Mouse (Mus musculus): ENCODE results near the gene Dscaml1. TPM values are rescaled to one million over a fixed set of nuclear protein-coding genes. Genes with fewer than 3 reads are reported as not detected.
A peak's percentile ranks its signal among the peaks of the same experiment; 100 is the strongest.

The Dscaml1 gene
- polyA plus RNA-seq, 1 experiment from 2014 or later: 10.8 TPM

DNA sequence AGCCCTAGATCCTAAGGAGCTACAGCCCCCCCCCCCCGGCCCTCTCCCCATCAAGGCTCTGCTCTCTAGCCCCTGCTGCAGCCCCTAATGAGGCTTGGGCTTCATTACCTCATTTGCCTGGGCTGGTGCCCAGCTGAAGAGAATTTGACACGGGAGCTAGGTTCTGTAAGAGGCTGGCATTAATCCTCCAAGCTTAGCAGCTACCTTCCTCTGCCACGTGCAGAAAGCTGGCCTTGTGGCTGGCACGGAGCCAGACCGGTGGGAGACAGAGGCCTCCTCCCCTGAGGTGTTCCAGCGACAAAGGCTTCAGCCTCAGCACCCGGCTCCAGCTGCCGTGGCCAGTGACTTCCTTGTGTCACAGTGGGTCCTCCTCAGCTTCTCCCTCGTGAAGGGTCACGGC lies 206.1 kb downstream of the Dscaml1 start:
- Histone ChIP-seq H3K36me3 (ENCODE audit: control insufficient read depth, insufficient read depth, low read length) (no peaks in the 10 kb centered on the region), H3K4me3 (ENCODE audit: low read length) (no peak overlapping the region), H3K4me2 (ENCODE audit: low read length) (no peak overlapping the region), H3K9ac (ENCODE audit: low read depth, low read length) (peak overlapping the region; percentile 25; the same call in 1 of the 2 replicates), H3K27ac (ENCODE audit: low read depth, low read length) (peak overlapping the region; percentile 68), H3K27me3 (replicated peaks; ENCODE audit: control insufficient read depth, insufficient read depth, low read length) (no peaks in the 10 kb centered on the region), H3K4me1 (ENCODE audit: control insufficient read depth, insufficient read depth, low read depth, low read length) (peaks cover 16% of the 10 kb centered on the region), H3K9me3 (ENCODE audit: control insufficient read depth, low read length) (no peaks in the 10 kb centered on the region)
- WGBS: 14% methylated on average over 10 of the region's 10 CpGs
- peak; percentile 80 for ATAC-seq

DNA sequence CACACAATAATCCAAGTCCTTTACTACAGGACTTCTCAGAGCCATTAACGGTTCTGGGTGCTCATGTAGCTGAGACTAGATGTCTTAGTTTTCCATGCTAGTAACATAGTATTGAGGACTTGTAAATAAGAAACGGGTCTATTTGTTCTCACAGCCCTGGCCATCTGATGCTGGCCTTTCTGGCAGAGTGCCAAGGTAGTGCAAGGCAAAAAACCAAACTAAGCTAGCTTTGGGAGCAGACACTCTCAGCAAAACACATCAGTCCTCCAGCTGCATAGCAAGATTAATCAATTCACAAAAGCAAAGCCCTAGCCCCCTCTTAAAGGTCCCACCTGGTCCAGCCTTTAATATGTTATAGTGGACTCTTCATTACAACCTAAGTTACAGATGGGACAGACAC lies 206.6 kb downstream of the Dscaml1 start:
- Histone ChIP-seq H3K27me3 (replicated peaks; ENCODE audit: control insufficient read depth, insufficient read depth, low read length) (no peaks in the 10 kb centered on the region), H3K4me1 (ENCODE audit: control insufficient read depth, insufficient read depth, low read depth, low read length) (peaks cover 16% of the 10 kb centered on the region), H3K27ac (ENCODE audit: low read depth, low read length) (peak overlapping the region; percentile 68), H3K9ac (ENCODE audit: low read depth, low read length) (no peak overlapping the region), H3K36me3 (ENCODE audit: control insufficient read depth, insufficient read depth, low read length) (no peaks in the 10 kb centered on the region), H3K9me3 (ENCODE audit: control insufficient read depth, low read length) (no peaks in the 10 kb centered on the region), H3K4me3 (ENCODE audit: low read length) (no peak overlapping the region), H3K4me2 (ENCODE audit: low read length) (no peak overlapping the region)
- ATAC-seq: no peak
- 27% methylated on average over 2 of the region's 2 CpGs for WGBS

DNA sequence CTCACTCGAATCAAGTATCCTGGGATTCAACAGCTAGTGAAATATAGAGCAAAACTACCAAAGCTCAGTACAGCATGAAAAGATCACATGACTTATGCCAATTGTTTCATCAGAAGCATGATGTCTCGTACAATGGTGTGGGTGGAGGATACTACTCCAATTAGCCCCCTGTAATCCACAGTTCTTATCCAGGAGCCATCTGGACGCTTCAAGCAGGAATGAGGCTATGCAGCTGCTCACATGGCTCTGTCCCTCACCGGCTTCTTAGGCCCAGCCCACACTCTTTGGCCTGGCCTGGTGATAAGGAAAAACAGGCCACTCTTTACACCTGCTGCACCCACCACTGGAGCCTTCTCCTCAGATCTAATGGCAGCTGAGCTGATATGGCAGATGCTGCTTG lies 208.6 kb downstream of the Dscaml1 start:
- no peak overlapping the region; the same call in 1 of the 2 replicates for H3K27ac ChIP-seq (ENCODE audit: low read depth, low read length)
- WGBS: 51% methylated on average over 4 of the region's 4 CpGs

DNA sequence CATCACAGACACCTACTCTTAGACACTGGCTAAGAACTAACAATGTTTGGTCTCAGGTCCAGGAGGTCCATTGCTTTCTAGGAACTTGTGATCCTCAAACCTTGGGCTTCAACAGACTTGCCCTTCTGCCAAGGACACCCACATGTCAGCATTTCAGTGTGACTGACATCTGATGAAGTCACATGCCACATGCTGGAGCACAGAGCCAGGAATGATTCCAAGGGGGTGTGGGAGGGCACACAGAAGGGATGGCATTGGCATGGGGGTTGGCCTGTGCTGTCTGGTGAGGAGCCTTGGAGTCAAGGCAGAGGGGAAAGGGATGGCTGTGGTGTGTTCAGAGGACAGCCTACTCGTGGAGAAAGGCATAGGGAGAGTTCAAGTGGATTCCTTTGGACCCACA lies 210.9 kb downstream of the Dscaml1 start:
- Histone ChIP-seq H3K9me3 (ENCODE audit: control insufficient read depth, low read length) (no peaks in the 10 kb centered on the region; the same call in 1 of the 2 replicates), H3K4me3 (ENCODE audit: low read length) (no peak overlapping the region), H3K27me3 (replicated peaks; ENCODE audit: control insufficient read depth, insufficient read depth, low read length) (no peaks in the 10 kb centered on the region), H3K27ac (ENCODE audit: low read depth, low read length) (no peak overlapping the region), H3K36me3 (ENCODE audit: control insufficient read depth, insufficient read depth, low read length) (no peaks in the 10 kb centered on the region), H3K9ac (ENCODE audit: low read depth, low read length) (no peak overlapping the region), H3K4me2 (ENCODE audit: low read length) (no peak overlapping the region), H3K4me1 (ENCODE audit: control insufficient read depth, insufficient read depth, low read depth, low read length) (peaks cover 10% of the 10 kb centered on the region)
- no peak for ATAC-seq
- 70% methylated on average over 1 of the region's 1 CpGs for WGBS

More for the DNA sequence above, 208.6 kb downstream of the Dscaml1 start:
- Histone ChIP-seq H3K4me2 (ENCODE audit: low read length) (no peak overlapping the region), H3K27me3 (replicated peaks; ENCODE audit: control insufficient read depth, insufficient read depth, low read length) (no peaks in the 10 kb centered on the region), H3K4me3 (ENCODE audit: low read length) (no peak overlapping the region), H3K9me3 (ENCODE audit: control insufficient read depth, low read length) (no peaks in the 10 kb centered on the region; the same call in 1 of the 2 replicates), H3K9ac (ENCODE audit: low read depth, low read length) (no peak overlapping the region), H3K4me1 (ENCODE audit: control insufficient read depth, insufficient read depth, low read depth, low read length) (peaks cover 16% of the 10 kb centered on the region), H3K36me3 (ENCODE audit: control insufficient read depth, insufficient read depth, low read length) (no peaks in the 10 kb centered on the region)
- no peak for ATAC-seq

DNA sequence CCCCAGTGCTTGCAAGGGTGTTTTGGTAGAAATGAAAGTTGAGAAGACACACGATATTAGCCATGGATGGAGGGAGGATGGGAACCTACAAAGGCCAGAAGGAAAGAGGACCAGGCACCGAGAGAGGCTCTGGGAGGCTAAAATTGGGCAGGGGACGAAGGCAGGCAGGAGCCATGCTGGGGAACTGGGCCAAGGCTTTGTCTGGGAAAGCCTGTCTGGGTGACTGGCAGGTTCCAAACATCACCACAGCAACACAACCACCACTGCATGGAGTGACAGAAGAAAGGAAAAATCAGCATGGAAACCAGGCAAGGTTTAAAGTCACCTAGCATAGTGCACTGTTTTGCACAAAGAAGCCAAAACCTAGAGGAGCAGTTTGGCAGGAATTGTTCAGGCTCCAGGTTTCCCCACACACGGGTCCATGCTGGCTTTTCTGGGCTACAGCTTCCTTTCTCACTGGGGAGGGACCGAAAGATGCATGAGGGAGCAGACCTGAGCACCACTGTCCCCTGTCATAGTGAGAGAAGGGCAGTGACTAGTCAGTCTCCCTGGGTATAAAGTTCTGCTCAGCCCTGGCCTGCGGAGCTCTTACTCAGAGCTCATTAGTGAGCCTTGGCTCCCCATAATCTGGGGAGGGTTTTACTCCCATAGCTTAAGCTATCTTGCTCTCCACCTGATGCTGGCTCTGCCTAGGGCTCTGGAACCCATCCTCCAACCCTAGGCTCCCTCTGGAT lies 211.9 kb downstream of the Dscaml1 start:
- WGBS: 51% methylated on average over 6 of the region's 6 CpGs
- no peak overlapping the region for H3K27ac ChIP-seq (ENCODE audit: low read depth, low read length)
- H3K4me3 ChIP-seq (ENCODE audit: low read length): no peak overlapping the region
- no peak overlapping the region for H3K4me2 ChIP-seq (ENCODE audit: low read length)
- peak; percentile 54 for ATAC-seq
- H3K4me1 ChIP-seq (ENCODE audit: control insufficient read depth, insufficient read depth, low read depth, low read length): peaks cover 2% of the 10 kb centered on the region; the same call in 1 of the 2 replicates
- H3K36me3 ChIP-seq (ENCODE audit: control insufficient read depth, insufficient read depth, low read length): no peaks in the 10 kb centered on the region
- no peak overlapping the region for H3K9ac ChIP-seq (ENCODE audit: low read depth, low read length)
- H3K27me3 ChIP-seq (replicated peaks; ENCODE audit: control insufficient read depth, insufficient read depth, low read length): no peaks in the 10 kb centered on the region
- no peaks in the 10 kb centered on the region; the same call in 1 of the 2 replicates for H3K9me3 ChIP-seq (ENCODE audit: control insufficient read depth, low read length)

DNA sequence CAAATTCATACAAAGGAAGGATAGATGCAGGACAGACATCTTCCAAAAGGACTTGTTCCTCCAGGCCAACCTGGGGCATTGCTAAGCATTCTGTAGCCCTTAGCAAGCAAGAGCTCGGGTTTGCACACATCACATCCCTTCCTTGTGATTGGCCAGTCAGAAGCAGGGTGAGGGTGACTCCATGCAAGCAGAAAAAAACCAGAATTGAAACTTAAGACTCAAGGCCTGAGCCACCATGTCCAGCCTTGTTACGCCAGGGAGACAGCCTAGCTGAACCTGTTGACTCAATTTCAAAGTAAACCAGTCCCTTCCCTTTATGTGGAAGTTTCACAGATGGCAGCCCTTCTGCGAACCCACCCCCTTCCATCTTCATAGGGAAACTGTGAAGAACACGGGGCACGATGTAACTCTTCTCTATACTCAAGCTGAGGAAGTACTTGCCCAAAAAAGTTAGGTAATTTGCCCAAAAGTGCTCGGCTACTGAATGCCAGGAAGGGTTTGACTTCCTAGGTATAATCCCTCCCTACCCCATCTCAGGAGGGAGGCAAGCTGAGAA lies 218.5 kb downstream of the Dscaml1 start:
- ATAC-seq: no peak
- Histone ChIP-seq H3K9me3 (ENCODE audit: control insufficient read depth, low read length) (no peaks in the 10 kb centered on the region), H3K27ac (ENCODE audit: low read depth, low read length) (no peak overlapping the region), H3K36me3 (ENCODE audit: control insufficient read depth, insufficient read depth, low read length) (no peaks in the 10 kb centered on the region), H3K27me3 (replicated peaks; ENCODE audit: control insufficient read depth, insufficient read depth, low read length) (no peaks in the 10 kb centered on the region), H3K4me2 (ENCODE audit: low read length) (no peak overlapping the region), H3K4me3 (ENCODE audit: low read length) (no peak overlapping the region), H3K4me1 (ENCODE audit: control insufficient read depth, insufficient read depth, low read depth, low read length) (no peaks in the 10 kb centered on the region; the same call in 1 of the 2 replicates), H3K9ac (ENCODE audit: low read depth, low read length) (no peak overlapping the region)
- 78% methylated on average over 6 of the region's 6 CpGs for WGBS

DNA sequence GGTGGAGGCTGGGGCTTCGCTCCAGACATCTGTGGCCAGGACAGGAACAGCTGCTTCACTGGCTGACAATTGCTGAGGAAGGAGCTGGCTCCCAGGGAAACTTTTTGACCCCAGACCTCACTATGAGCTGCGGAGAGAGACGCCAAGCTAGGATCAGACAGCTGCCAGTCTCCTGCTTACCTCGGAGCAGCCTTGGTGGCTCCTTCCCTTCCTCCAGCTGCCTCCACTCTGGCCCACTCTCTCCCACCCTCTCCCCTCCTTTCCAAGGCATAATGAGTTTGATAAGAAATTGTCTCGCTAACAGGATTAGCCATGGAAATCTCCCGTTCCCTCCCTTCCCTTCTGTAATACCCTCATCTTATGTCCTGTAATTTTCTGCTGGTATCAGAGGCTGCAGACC lies 219.1 kb downstream of the Dscaml1 start:
- no peaks in the 10 kb centered on the region; the same call in 1 of the 2 replicates for H3K4me1 ChIP-seq (ENCODE audit: control insufficient read depth, insufficient read depth, low read depth, low read length)
- WGBS: 37% methylated on average over 6 of the region's 6 CpGs
- H3K9ac ChIP-seq (ENCODE audit: low read depth, low read length): no peak overlapping the region
- H3K4me2 ChIP-seq (ENCODE audit: low read length): no peak overlapping the region
- H3K27me3 ChIP-seq (replicated peaks; ENCODE audit: control insufficient read depth, insufficient read depth, low read length): no peaks in the 10 kb centered on the region
- no peak for ATAC-seq
- no peak overlapping the region for H3K4me3 ChIP-seq (ENCODE audit: low read length)
- H3K36me3 ChIP-seq (ENCODE audit: control insufficient read depth, insufficient read depth, low read length): no peaks in the 10 kb centered on the region
- H3K27ac ChIP-seq (ENCODE audit: low read depth, low read length): no peak overlapping the region
- H3K9me3 ChIP-seq (ENCODE audit: control insufficient read depth, low read length): no peaks in the 10 kb centered on the region

DNA sequence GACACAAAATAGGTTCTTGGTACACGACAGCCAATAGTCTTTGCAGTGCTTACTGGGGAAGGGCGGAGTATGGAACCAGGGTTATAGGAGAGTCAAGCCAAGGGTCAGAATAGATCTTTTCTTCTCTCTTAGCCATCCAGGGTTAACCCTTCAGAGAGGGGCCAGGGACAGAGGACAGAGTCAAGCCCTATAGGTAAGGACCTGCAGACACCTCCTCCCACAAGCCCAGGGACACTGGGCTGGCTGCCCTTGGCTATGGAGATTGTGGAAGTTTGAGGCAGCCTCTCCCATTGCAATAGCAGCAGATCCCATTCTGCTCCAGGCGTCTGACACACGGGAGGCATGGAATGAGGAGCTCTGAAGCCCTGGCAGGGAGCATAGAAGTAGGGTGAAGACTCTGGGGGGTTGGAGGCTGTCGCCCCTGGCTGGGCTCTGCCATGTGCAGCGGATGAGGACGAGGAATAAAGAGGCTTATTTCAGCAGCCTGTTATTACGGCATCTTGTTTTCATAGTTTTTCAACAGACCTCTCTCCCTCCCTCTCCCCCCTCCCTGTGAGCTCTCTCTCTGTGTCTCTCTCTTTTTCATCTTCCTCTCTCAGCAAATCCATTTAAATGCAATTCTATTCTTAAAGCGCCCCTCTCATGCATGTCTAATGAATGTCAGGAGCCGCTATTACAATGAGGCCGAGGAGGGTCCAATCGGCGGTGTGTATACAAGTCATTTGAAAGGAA lies 224.8 kb downstream of the Dscaml1 start:
- Histone ChIP-seq H3K27ac (ENCODE audit: low read depth, low read length) (peak overlapping the region; percentile 80), H3K9me3 (ENCODE audit: control insufficient read depth, low read length) (no peaks in the 10 kb centered on the region), H3K27me3 (replicated peaks; ENCODE audit: control insufficient read depth, insufficient read depth, low read length) (no peaks in the 10 kb centered on the region), H3K4me1 (ENCODE audit: control insufficient read depth, insufficient read depth, low read depth, low read length) (peaks cover 11% of the 10 kb centered on the region), H3K4me3 (ENCODE audit: low read length) (no peak overlapping the region), H3K36me3 (ENCODE audit: control insufficient read depth, insufficient read depth, low read length) (no peaks in the 10 kb centered on the region), H3K4me2 (ENCODE audit: low read length) (peak overlapping the region; percentile 1; the same call in 1 of the 2 replicates), H3K9ac (ENCODE audit: low read depth, low read length) (0 out of 2 replicates have a peak overlapping the region, but pooled peaks have one; percentile 6)
- peak; percentile 78 for ATAC-seq
- 16% methylated on average over 13 of the region's 13 CpGs for WGBS

DNA sequence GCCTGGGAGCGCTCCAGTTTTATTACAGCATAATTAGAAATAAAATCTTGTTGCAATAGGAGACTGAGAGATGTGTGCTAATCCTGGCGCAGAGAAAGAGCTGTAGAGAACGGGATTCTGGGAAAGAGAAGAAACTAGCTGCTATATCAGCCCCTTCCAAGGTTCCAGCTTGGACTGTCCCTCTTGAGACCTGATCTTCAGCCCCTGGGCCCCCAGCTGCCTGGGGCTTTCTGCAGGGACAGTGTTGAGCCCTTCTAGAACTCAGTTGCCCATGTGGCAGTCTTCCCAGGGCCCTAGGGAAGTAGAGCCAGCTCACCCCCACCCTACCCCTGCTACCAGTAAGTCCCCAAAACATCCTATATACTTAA lies 225.4 kb downstream of the Dscaml1 start:
- no peak overlapping the region for H3K9ac ChIP-seq (ENCODE audit: low read depth, low read length)
- H3K4me3 ChIP-seq (ENCODE audit: low read length): no peak overlapping the region
- 31% methylated on average over 3 of the region's 3 CpGs for WGBS
- no peaks in the 10 kb centered on the region for H3K27me3 ChIP-seq (replicated peaks; ENCODE audit: control insufficient read depth, insufficient read depth, low read length)
- no peak for ATAC-seq
- peak overlapping the region; percentile 80 for H3K27ac ChIP-seq (ENCODE audit: low read depth, low read length)
- H3K9me3 ChIP-seq (ENCODE audit: control insufficient read depth, low read length): no peaks in the 10 kb centered on the region
- H3K4me1 ChIP-seq (ENCODE audit: control insufficient read depth, insufficient read depth, low read depth, low read length): peaks cover 17% of the 10 kb centered on the region
- H3K36me3 ChIP-seq (ENCODE audit: control insufficient read depth, insufficient read depth, low read length): no peaks in the 10 kb centered on the region
- peak overlapping the region; percentile 1; the same call in 1 of the 2 replicates for H3K4me2 ChIP-seq (ENCODE audit: low read length)

Measured in hindbrain, embryonic 16.5 days (tissue).